Comparison of ENCODE assay signal across 8 mouse cellular contexts in genomic region chr13:119755681-119756471, GRCm38 (mm10). TPM values are rescaled to one million over a fixed set of nuclear protein-coding genes. Genes with fewer than 3 reads are reported as not detected.
A peak's percentile ranks its signal among the peaks of the same experiment; 100 is the strongest.
DNase-seq lines count a peak whose midpoint lies in the region.

TSS of gene Nim1k (minus strand) at chr13:119755882.

- H3K4me1 ChIP-seq in megakaryocyte, embryonic 14.5 days: peaks cover 12% of the 10 kb centered on the region; the same call in 1 of the 2 replicates

- H3K9me3 ChIP-seq in megakaryocyte, embryonic 14.5 days: no peaks in the 10 kb centered on the region

- H3K27me3 ChIP-seq in megakaryocyte, embryonic 14.5 days (replicated peaks): peaks cover 16% of the 10 kb centered on the region

- intact Hi-C loops in gastrocnemius, postnatal 14 days (cut with DNase I; ENCODE audit: low total_unique reads): no loop called here
- intact Hi-C loops in left cerebral cortex, postnatal 10 days (cut with DNase I): loop anchor here (5.0 kb wide), 2 partner anchors 44 to 64 kb away; partner anchors contain the start of gene Hmgcs1

- DNase-seq in adipocyte (ENCODE audit: low spot score): peak; percentile 79
- peak; percentile 91 for DNase-seq in embryo, embryonic 10 days (ENCODE audit: low spot score)
- peak; percentile 84 for DNase-seq in gastrocnemius, postnatal 14 days
- peak; percentile 56 for DNase-seq in induced T-regulatory cell, adult 2 months (ENCODE audit: low read depth)
- DNase-seq in left cerebral cortex, postnatal 10 days (ENCODE audit: extremely low spot score in 1 of 2, low spot score in 2 of 2): peak; percentile 79 to 93
- DNase-seq in right cerebral cortex, postnatal 10 days (ENCODE audit: low spot score in 2 of 2): peak; percentile 91 to 93
- peak; percentile 59 for DNase-seq in urinary bladder, postnatal 25 days (ENCODE audit: low spot score)

- H3K36me3 ChIP-seq in megakaryocyte, embryonic 14.5 days (replicated peaks; ENCODE audit: low read length): peaks cover 12% of the 10 kb centered on the region

- peak within 1 kb of the TSS; percentile 86 for H3K4me3 ChIP-seq in megakaryocyte, embryonic 14.5 days (replicated peaks)

RNA-seq across cellular contexts. Expression of gene Nim1k, which starts in this region (rescaled TPM):
- 1 to 10 TPM; 1.3 to 1.7 TPM for total RNA-seq in gastrocnemius, postnatal 14 days (2021)
- 10 to 100 TPM; 15.2 to 16.3 TPM for total RNA-seq in left cerebral cortex, postnatal 10 days (2021)
- 0.23 TPM in 1 of 2 replicates, not detected in the other for polyA plus RNA-seq in megakaryocyte, embryonic 14.5 days (2012; ENCODE audit: insufficient read depth, low replicate concordance)

Comparison
In these comparisons a context has a peak if more than half of its experiments do, and no peak if none do; other contexts are left out.
1. Peak in every context shown above with its lines: DNase-seq and H3K4me3 ChIP-seq.
2. RNA of gene Nim1k (total RNA-seq): 15.2 to 16.3 TPM in left cerebral cortex, postnatal 10 days; 1.3 to 1.7 TPM in gastrocnemius, postnatal 14 days; every median in the first group is over 4 times any median in the second.